Mouse (Mus musculus) lung, postnatal 4 days (tissue): ENCODE measurements around the gene Nudc.
A peak's percentile ranks its signal among the peaks of the same experiment; 100 is the strongest.
"Not testable (repeated sequence)": the region's sequence is repeated elsewhere in the genome, so short reads cannot be mapped to it uniquely, and the experiment has no call there.

ENCODE experiments used
- DNase-seq, 2 experiments: peaks; one replicate each; pipeline ENCODE4 v3.0.0; 2021

Nudc gene

DNA sequence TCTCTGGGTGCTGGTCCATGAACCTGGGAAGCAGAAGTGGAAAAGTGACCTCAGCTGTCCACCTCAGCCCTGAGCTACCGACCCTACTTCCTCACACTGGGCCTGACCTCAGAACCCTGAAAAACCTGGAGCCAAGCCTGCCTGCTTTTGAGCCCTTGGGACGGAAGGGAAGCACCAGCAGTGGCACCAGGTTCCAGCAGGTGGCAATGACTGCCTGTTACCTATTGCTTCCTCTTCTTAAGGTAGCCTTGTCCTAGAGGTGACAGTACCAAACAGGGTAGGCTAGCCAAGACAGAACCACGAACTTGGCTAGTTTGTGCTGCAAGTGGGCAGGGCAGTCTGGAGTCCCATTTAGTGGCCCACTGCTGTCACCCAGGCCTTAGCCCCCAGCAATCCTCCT is 13.0 kb downstream of the Nudc start:
- DNase-seq, result no peak

- DNase-seq, result no peak
Observed at GRCm38 (mm10) chr4:133527788-133528187, 18.0 kb downstream of the Nudc start.

- no peak for DNase-seq
Observed at GRCm38 (mm10) chr4:133521502-133521901, 24.3 kb downstream of the Nudc start.

DNA sequence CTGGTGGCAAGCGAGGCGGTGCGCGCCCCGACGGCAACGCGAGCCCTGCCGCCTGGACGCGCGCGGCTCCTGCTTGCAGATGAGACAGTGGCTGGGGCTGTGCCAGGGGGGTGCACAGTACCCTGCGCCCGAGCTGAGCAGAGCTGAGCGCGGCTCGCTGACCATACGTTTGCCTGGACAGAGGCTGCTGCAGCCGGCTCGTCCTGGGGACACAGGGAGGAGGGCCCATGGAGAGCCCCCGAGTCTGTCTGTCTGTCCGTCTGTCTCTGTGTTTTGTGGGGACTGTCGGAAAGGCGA is 26.5 kb downstream of the Nudc start:
- no peak for DNase-seq

GRCm38 (mm10) chr4:133518601-133519368 is 27.0 kb downstream of the Nudc start, which contains the start of gene Kdf1:
TSS of gene Kdf1 (plus strand) at chr4:133518963.
- peak; percentile 78 to 90 for DNase-seq

GRCm38 (mm10) chr4:133512972-133513371 is 32.8 kb downstream of the Nudc start:
- DNase-seq, result peak; percentile 67 to 81

- not testable (repeated sequence) for DNase-seq
Observed at GRCm38 (mm10) chr4:133512511-133512910, 33.3 kb downstream of the Nudc start.

DNA sequence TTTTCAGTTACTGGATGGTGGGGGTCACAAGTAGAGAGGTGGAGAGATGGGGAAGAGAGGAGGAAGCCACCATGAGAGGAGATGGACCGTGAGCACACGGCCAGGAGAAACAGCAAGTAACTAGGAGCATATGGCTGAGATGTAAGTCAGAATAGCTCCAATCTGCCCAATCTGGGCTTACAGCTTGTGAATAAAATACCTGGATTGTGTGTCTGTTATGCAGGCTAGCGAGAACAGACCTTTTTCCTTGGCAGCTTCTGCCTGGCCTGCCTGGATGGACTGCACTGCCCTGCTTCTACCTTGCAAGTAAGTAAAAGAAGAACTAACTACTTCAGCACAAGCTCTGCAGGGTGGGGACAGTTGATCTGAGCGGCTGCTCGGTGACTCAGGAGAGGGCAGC is 34.7 kb downstream of the Nudc start:
- no peak for DNase-seq

DNA sequence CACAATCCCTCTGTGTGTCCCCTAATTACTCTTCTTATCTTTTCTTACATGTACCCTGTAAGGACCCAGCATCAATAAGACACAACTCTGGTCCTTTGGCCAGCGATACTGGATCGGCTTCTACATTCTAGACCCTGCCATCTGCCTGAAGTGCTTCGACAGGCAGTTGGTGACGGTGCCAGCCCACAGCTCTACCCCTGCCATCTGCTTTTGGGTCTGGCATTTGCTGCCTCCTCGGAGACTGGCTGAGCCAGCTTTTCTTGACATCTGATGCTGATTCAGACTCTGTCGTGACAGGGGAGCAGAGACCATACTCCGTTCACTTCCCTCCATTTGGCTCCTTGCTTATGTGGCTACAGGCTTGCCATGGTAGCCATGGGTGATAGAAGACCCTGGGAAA is 36.8 kb downstream of the Nudc start:
- no peak for DNase-seq

GRCm38 (mm10) chr4:133506573-133506972 is 39.2 kb downstream of the Nudc start:
- no peak for DNase-seq

GRCm38 (mm10) chr4:133504755-133505485 is 40.9 kb downstream of the Nudc start:
- DNase-seq, result no peak

DNA sequence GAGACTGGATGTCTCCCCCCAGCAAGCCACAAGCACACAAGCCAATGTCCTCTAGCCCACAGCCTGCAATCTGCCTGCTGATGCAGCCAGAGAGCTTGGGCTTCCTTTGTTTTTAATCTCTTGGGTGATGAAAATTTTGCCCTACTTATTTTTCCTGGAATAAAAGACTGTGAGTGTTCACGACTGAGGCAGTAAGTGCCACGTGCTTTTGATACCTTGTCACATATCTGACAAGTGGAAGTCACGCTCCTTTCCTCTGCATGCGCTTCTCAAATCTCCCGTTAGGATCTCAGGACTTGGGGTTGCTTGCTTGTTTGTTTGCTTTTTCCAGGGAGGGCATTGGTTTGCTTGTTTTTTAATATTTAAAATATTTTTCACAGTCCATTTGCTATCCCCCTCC is 41.5 kb downstream of the Nudc start:
- DNase-seq, result no peak

DNA sequence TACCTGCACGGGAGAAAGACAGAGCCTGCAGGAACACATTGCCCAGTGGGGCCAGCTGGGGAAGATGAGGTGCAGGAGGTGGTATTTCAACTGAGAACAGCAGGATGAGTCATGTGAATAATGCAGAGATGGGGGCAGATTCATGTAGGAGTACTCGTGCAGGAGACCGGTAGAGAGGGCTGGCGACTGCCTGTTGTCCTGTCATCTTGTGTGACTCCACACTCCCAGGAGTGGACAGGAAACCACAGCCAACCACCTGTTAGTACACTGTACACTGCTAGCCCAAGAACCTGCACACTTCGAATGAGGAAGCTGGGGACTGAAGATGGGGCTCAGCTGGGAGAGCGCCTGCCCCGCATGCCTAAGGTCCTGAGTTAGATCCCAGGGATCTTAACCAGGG is 44.3 kb downstream of the Nudc start:
- DNase-seq, result no peak

GRCm38 (mm10) chr4:133498160-133498724 is 47.6 kb downstream of the Nudc start, which contains the start of gene Trnp1:
TSS of gene Trnp1 (minus strand) at chr4:133498550.
- DNase-seq, result peak; percentile 73 to 82

DNA sequence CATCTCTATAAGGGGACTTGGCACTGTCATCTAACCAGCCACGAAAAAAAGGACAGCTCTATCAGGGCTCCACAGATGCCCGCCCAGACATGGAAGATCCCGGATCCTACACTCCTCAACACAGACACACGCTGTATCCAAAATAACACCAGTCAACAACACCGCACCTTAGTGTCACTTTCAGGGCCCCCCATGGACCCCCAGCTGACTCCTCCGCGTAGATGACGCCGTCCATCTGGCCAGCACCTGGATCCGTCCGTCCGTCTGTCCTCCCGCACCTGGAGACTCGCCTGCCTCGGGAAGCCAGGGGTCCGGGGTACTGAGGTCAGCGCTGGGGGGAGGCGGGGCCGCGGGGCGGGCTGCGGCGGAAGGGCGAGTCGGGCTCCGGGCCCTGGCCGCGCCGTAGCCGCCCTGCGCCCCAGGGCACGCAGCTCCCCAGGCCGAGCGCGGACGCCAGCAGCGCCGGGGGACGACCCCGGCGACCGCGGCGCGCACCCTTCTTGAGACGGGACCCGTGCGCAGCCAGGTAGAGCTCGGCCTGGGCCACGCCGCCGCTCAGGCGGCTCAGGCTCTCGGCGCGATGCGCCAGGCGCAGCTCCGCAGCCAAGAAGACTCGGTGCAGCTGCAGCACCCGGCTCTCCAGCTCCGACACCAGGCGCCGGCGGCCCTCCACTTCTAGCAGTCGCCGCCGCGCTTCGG is 48.2 kb downstream of the Nudc start:
- peak; percentile 34 to 38 for DNase-seq

- DNase-seq, result no peak
Observed at GRCm38 (mm10) chr4:133496738-133497445, 48.9 kb downstream of the Nudc start.

- DNase-seq, result peak; percentile 36 to 40
Observed at GRCm38 (mm10) chr4:133495711-133496110, 50.1 kb downstream of the Nudc start.

DNA sequence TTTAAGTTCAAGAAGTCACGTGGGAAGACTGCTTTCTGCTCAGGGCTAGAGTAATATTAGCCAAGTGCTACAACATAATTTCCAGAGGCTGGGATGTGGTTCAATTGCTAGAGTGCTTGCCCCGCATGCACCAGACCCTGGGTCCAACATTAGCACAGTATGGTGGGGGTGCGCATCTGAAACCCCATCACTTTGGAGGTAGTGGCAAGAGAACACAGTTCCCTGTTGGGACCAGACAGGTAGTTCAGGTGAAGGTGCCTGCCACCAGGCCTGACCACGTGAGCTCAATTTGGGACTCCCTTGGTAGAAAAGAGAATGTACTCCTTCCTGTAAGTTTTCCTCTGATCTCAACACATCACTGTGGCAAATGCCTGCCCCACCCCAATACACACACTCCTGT is 50.9 kb downstream of the Nudc start:
- DNase-seq, result no peak

DNA sequence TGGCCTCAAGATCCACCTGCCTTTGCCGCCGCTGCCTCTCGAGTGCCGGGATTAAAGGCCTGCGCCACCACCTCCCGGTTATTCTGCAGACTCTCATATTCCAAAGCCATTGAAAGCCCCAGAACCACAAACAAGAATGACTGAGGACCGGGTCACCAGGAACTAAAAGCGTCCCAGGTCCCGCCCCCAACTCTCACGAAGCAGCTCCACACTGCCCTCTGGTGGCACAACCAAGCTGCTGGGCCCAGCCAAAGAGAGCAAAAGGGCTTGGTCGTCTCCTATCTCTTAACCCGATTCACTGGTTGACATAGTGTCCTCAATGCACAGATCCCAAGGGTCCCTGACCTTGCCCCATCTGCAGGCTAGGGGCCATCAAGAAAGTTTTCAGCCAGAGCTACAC is 51.4 kb downstream of the Nudc start:
- peak; percentile 85 to 94 for DNase-seq

DNA sequence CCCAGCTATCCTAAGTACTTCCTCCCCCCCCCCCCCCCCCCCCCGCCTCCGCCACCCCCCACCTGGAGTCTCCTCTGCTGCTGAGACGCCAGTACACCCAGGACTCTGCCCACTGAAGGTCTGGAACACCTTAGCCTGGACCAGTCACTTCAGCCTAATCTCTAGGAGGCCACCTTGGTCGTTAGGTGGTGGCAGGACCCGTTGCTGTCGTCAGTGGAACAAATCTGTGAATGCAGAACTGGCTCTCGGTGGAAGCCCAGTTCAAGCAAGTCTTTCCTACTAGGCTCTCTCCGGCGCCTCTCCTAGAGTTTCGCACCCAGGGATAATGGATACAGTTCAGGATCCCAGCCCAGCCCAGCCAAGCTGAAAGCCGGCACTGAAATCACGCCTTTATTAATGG is 51.9 kb downstream of the Nudc start:
- DNase-seq, result peak in 1 of 2 experiments; percentile 33

GRCm38 (mm10) chr4:133491800-133492199 is 54.0 kb downstream of the Nudc start:
- peak in 1 of 2 experiments; percentile 41 for DNase-seq

- DNase-seq, result peak in 1 of 2 experiments; percentile 38
Observed at GRCm38 (mm10) chr4:133489489-133490245, 56.1 kb downstream of the Nudc start.
